Mouse (Mus musculus): ENCODE data around the gene Trim25.
A peak's percentile ranks its signal among the peaks of the same experiment; 100 is the strongest.

Trim25 gene

DNA sequence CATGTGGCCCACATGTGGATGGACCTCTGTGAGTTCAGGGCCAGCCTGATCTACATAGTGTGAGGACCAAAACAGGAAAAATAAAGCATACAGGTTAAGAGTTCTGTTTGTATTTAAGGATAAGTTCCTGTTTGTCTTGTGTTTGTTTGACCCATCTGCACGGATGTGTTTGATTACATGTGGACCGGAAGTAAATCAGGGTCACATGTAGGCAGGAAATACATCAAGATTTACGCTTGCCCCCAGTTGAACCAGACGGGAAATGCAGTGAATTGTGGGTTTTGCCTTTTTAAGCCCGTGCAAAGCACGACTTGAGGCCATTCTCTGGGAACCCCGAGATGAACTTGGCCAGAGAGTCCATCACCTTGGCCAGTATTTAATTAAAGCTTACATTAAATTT, 62.2 kb downstream of the Trim25 start:
- DNase-seq (ENCODE audit: low read depth, low spot score) = no peak

DNA sequence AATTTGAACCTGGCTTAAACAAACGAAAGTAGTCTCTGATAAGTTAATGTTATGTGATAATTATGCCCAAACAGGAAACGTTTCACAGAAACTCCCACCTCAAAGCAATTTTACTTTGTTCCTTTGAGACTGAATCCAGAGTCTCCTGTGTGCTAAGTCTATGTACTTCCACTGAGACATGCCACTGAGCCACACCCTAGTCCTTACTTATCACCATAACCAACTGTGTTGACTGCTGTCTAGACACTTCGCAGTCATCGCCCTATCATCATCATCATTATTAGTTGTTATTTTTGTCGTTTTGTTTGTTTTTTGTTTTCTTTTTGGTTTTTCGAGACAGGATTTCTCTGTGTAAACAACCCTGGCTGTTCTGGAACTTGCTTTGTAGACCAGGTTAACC, 65.1 kb downstream of the Trim25 start:
- no peak for DNase-seq (ENCODE audit: low read depth, low spot score)

DNA sequence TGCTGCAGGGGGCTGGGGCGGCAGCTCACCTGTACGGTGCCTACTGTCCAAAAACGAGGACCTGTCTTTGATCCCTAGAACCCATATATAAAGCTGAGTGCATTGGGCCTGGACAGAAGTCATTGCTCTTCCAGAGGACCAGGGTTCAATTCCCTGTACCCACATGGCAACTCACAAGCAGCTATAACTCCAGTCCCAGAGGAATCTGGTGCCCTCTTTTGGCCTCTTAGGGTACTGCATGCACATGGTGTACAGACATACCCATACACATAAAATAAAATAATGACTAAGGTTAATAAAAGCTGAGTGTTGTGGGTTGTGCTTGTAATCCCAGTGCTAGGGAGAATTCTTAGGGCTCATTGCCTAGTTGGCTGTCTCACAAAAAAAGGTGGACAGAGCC, 66.1 kb downstream of the Trim25 start:
- no peak for DNase-seq (ENCODE audit: low read depth, low spot score)

DNA sequence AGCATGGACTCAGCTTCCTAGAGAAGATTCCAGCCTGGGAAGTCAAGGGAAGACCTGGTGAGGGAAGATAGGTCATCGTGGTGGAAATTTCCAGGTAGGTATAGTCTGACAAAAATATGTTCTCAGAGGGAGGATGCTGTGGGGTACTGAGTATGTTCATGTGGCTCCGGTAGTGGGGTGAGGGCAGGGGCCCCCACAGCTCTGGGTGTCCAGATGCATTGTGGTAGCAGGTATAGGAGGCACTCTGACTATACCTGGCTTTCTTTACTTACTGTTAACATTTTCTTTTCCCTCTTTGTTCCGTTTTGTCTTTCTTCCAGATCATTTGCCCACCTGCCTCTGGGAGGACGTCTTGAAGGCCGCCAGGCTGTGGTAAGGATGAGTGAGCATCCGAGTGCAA, 67.0 kb downstream of the Trim25 start:
- DNase-seq (ENCODE audit: low read depth, low spot score) = no peak

DNA sequence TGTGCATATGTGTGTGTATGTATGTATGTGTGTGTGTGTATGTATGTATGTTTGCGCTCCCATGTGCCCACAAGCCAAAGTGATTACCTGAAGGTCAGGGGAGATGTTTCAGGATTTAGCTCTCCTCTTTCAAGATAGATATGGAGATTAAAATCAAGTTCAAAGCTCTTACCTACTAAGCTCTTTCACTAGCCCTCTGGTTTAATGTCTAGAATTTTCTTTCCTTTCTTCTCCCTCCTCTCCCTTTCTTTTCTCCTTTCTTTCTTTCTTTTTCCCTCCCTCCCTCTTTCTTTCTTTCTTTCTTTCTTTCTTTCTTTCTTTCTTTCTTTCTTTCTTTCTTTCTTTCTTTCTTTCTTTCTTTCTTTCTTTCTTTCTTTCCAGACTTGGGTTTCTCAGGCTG, 67.6 kb downstream of the Trim25 start, which contains the start of gene Dgke:
Dgke (minus strand) TSS at position 101 of the 400 bp plus-strand sequence.
- no peak for DNase-seq (ENCODE audit: low read depth, low spot score)

DNA sequence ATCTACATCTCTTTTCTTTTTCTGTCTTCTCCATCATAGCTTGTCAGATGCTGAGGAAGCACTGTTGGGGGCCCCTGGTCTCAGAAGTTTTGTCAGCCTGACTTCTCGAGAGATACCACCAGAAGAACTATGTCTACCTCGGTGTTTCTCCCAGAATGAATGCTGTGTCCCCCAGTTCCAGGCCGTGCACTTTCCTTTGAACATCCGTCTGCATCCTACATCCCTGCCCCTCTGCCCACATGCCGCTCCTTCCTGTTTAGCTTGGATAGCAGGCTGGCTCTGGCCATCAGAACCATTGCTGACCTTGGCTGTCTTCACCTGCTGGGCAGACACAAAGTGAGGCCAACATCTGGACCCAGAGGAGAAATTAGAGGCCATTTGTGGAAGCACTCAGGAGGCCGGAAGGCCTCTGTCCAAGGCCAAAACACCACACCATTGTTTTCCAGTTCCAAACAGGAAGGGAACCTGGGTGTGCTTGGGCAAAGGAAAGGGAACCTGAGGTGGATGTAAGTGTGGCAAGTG, 68.2 kb downstream of the Trim25 start:
- DNase-seq (ENCODE audit: low read depth, low spot score) = no peak

DNA sequence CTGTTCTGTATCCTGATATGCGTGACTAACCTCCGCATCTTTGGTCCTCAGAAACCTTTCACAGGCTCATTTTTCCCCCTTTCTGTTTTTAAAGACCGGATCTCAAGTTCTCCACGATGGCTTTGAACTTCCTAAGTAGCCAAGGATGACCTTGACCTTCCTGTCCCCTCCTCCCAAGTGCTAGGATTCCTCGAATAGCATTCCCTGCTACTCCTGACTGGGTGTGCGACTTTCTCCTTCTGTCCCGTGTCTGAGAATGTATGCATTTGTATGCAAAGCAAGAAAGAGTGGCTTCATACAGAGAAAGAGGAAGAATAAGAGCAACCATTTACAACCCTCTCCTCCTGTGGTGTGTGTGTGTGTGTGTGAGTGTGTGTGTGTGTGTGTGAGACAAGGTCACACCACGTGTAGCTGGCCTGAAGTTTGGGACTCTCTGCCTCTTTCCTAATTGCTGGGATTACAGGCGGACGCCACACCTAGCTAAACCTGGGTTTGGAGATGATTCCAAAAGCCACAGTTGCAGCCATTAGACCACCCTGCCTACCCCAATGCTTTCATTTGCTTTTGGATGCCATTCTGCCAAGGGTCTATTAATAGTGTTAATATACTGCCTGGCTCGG, 68.8 kb downstream of the Trim25 start:
- no peak for DNase-seq (ENCODE audit: low read depth, low spot score)

DNA sequence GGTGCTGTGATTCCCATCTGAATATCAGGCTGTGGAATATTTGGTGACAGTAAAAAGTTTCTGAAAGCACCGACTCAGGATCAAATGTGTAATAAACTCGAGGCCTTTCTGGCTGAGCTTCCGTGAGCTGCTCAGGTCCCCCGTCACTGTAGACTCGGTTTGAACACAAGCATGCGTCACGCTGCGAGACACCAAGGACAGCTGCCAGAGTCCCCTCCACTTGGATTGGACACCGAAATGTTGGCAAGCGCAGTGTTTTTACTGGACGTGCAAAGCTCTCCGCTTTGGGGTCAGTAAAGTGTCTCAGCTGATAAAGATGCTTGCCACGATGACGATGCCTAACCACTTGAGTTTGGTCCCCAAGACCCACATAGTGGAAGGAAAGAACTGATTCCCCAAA, 69.5 kb downstream of the Trim25 start:
- no peak for DNase-seq (ENCODE audit: low read depth, low spot score)

DNA sequence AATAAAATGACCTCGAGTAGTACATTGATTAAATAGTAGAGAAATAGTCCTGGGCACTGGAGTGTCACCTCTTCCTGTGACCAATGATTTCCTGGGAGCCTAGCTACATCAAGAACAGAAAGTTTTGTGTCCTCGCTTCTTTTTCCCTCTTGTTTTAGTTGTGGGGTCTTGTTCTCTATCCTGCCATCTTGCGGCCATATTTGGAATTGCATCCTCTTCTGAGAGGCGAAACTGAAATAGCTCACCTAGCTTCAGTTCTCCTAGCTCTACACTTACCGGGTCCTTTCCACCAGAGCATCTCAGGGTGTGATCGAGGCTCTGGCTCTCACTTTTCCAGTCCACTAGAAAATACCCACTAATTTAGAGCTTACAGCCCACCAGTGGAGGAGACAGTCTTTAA, 70.1 kb downstream of the Trim25 start:
- peak; percentile 63 for DNase-seq (ENCODE audit: low read depth, low spot score)

Data from retina, postnatal 7 days (tissue).